ENCODE assay signal across 9 mouse cellular contexts in the genomic region with DNA sequence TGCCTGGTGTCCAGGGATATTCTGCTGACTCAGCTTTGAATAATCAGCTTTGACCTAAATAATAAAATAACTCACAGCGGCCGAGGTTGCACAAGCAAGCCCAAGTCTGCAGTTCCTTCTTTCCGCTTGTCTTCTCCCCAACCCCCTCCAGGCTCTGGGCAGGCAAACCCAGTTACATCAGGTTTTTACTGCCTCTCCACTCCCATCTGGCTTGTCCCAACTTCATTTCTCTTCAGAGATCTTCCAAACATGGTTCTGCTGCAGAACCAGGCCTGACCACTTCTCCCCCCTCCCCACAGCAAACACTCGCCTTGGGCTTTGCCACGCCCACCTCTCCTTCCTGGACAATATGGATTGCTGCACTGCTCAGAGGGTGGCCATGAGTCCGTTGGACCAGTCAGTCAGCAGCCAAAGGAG. TPM values are rescaled to one million over a fixed set of nuclear protein-coding genes. Genes with fewer than 3 reads are reported as not detected.
A peak's percentile ranks its signal among the peaks of the same experiment; 100 is the strongest.
DNase-seq lines count a peak whose midpoint lies in the region; ATAC-seq lines count a peak whose summit lies in the region.
"Had no signal": no experiment of that assay in that cellular context is flagged by ENCODE, and none has a peak within 500 bp of the region (broad histone marks: within the 10 kb centered on the region; RNA-seq: fewer than 3 reads in every experiment).

No protein-coding gene starts in this region.

- H3K27me3 ChIP-seq in forebrain, embryonic 13.5 days, result no peaks in the 10 kb centered on the region
- no peaks in the 10 kb centered on the region for H3K27me3 ChIP-seq in forebrain, embryonic 11.5 days (ENCODE audit: control insufficient read depth, insufficient read depth, low read length)

- peak overlapping the region; percentile 63 for H3K27ac ChIP-seq in forebrain, embryonic 13.5 days
- no peak overlapping the region for H3K27ac ChIP-seq in forebrain, embryonic 11.5 days (ENCODE audit: low read depth, low read length)

- H3K4me2 ChIP-seq in forebrain, embryonic 13.5 days, result no peak overlapping the region
- H3K4me2 ChIP-seq in forebrain, embryonic 11.5 days (ENCODE audit: low read depth, low read length, severe bottlenecking), result no peak overlapping the region

- 36% methylated on average over 6 of the region's 6 CpGs for WGBS in forebrain, embryonic 13.5 days
- WGBS in forebrain, embryonic 11.5 days, result 47% methylated on average over 6 of the region's 6 CpGs

- H3K4me1 ChIP-seq in forebrain, embryonic 13.5 days, result peaks cover 15% of the 10 kb centered on the region
- H3K4me1 ChIP-seq in forebrain, embryonic 11.5 days (replicated peaks; ENCODE audit: control insufficient read depth, insufficient read depth, low read length), result peaks cover 3% of the 10 kb centered on the region; the same call in 1 of the 2 replicates

- H3K9ac ChIP-seq in forebrain, embryonic 13.5 days, result no peak overlapping the region
- H3K9ac ChIP-seq in forebrain, embryonic 11.5 days (ENCODE audit: low read length), result no peak overlapping the region

- no peak for DNase-seq in forebrain, embryonic 11.5 days (ENCODE audit: low spot score)
- peak; percentile 35 to 42 for DNase-seq in adrenal gland, adult 18-20 months (ENCODE audit: low spot score in 2 of 2)
- peak; percentile 47 to 65 for DNase-seq in kidney, adult 8-10 months
- DNase-seq in lung, postnatal 25 days (ENCODE audit: low spot score), result peak; percentile 62
- peak; percentile 82 for DNase-seq in retina, postnatal 1 day
- DNase-seq in thymus, postnatal 36 days, result no peak

- H3K4me3 ChIP-seq in forebrain, embryonic 13.5 days, result no peak overlapping the region
- no peak overlapping the region for H3K4me3 ChIP-seq in forebrain, embryonic 11.5 days (ENCODE audit: low read depth, low read length)

- H3K9me3 ChIP-seq in forebrain, embryonic 13.5 days (replicated peaks), result no peaks in the 10 kb centered on the region
- no peaks in the 10 kb centered on the region for H3K9me3 ChIP-seq in forebrain, embryonic 11.5 days (ENCODE audit: control insufficient read depth, low read length)

- no peak for ATAC-seq in forebrain, embryonic 13.5 days
- ATAC-seq in forebrain, embryonic 11.5 days (replicated peaks; ENCODE audit: low FRiP score), result no peak
- ATAC-seq in granulocyte monocyte progenitor cell, adult 5-6 weeks (replicated peaks; ENCODE audit: poor library complexity, severe bottlenecking), result peak; percentile 83

- no peaks in the 10 kb centered on the region for H3K36me3 ChIP-seq in forebrain, embryonic 13.5 days (ENCODE audit: poor library complexity, severe bottlenecking)
- no peaks in the 10 kb centered on the region for H3K36me3 ChIP-seq in forebrain, embryonic 11.5 days (ENCODE audit: control insufficient read depth, insufficient read depth, low read length)

RNA-seq across cellular contexts. Expression of a gene that starts 27.1 kb away (rescaled TPM):
- polyA plus RNA-seq in forebrain, embryonic 13.5 days (2015; fragmentation: Nextera tagmentation; extraction: Ambion mirVana), result 3.2 and 3.5 TPM in 2 replicates
- 1.5 and 2.1 TPM in 2 replicates for polyA plus RNA-seq in forebrain, embryonic 11.5 days (2014; fragmentation: Nextera tagmentation; extraction: Ambion mirVana)
- total RNA-seq in adrenal gland, adult 18-20 months (2021), result 10 to 100 TPM; 24.6 to 55.6 TPM
- 7.6 and 8.3 TPM in 2 replicates for total RNA-seq in granulocyte monocyte progenitor cell, adult 5-6 weeks (2014; fragmentation: Nextera tagmentation)
- total RNA-seq in granulocyte monocyte progenitor cell, adult 5-6 weeks (2017), result 2.0 and 3.2 TPM in 2 replicates

RNA-seq across cellular contexts. Expression of a gene that starts 42.6 kb away (rescaled TPM):
- not detected in 2 replicates for polyA plus RNA-seq in forebrain, embryonic 13.5 days (2015; fragmentation: Nextera tagmentation; extraction: Ambion mirVana)
- not detected in 2 replicates for polyA plus RNA-seq in forebrain, embryonic 11.5 days (2014; fragmentation: Nextera tagmentation; extraction: Ambion mirVana)
- total RNA-seq in adrenal gland, adult 18-20 months (2021), result under 1 TPM in 1 of 2 experiments, not detected in 1; 0.23 TPM
- 23.1 and 45.9 TPM in 2 replicates for total RNA-seq in granulocyte monocyte progenitor cell, adult 5-6 weeks (2014; fragmentation: Nextera tagmentation)
- total RNA-seq in granulocyte monocyte progenitor cell, adult 5-6 weeks (2017), result 57.2 and 63.7 TPM in 2 replicates
- total RNA-seq: gastrocnemius, postnatal 4 days had no signal

RNA-seq across cellular contexts. Expression of a gene that starts 56.0 kb away (rescaled TPM):
- 0.15 TPM in 1 of 2 replicates, not detected in the other for polyA plus RNA-seq in forebrain, embryonic 13.5 days (2015; fragmentation: Nextera tagmentation; extraction: Ambion mirVana)
- 0.17 and 0.23 TPM in 2 replicates for polyA plus RNA-seq in forebrain, embryonic 11.5 days (2014; fragmentation: Nextera tagmentation; extraction: Ambion mirVana)
- not detected for total RNA-seq in adrenal gland, adult 18-20 months (2021)
- total RNA-seq in granulocyte monocyte progenitor cell, adult 5-6 weeks (2014; fragmentation: Nextera tagmentation), result 0.15 TPM in 1 of 2 replicates, not detected in the other
- total RNA-seq in granulocyte monocyte progenitor cell, adult 5-6 weeks (2017), result 0.22 TPM in 1 of 2 replicates, not detected in the other

RNA-seq across cellular contexts. Expression of a gene that starts 59.3 kb away (rescaled TPM):
- polyA plus RNA-seq in forebrain, embryonic 13.5 days (2015; fragmentation: Nextera tagmentation; extraction: Ambion mirVana), result not detected in 2 replicates
- not detected in 2 replicates for polyA plus RNA-seq in forebrain, embryonic 11.5 days (2014; fragmentation: Nextera tagmentation; extraction: Ambion mirVana)
- total RNA-seq in adrenal gland, adult 18-20 months (2021), result under 1 TPM in 1 of 2 experiments, not detected in 1; 0.51 TPM
- not detected in 2 replicates for total RNA-seq in granulocyte monocyte progenitor cell, adult 5-6 weeks (2014; fragmentation: Nextera tagmentation)
- not detected in 2 replicates for total RNA-seq in granulocyte monocyte progenitor cell, adult 5-6 weeks (2017)
- total RNA-seq: gastrocnemius, postnatal 4 days had no signal

Comparison
In these comparisons a context has a peak if more than half of its experiments do, and no peak if none do; other contexts are left out.
1. DNase-seq: peak in adrenal gland, adult 18-20 months (2 of 2), kidney, adult 8-10 months (2 of 2), lung, postnatal 25 days (single experiment) and retina, postnatal 1 day (single experiment); none in forebrain, embryonic 11.5 days (single experiment) and thymus, postnatal 36 days (0 of 2).
2. RNA of a gene that starts 42.6 kb away (total RNA-seq): 23.1 to 63.7 TPM in granulocyte monocyte progenitor cell, adult 5-6 weeks; 0.23 TPM in adrenal gland, adult 18-20 months; every median in the first group is over 10 times any median in the second.